Mouse (Mus musculus) liver, adult (tissue): ENCODE data around the gene Spop.

Experiments
- GATA4 ChIP-seq: IDR thresholded peaks from 2 replicates; pipeline ENCODE4 v1.6.1; 2014; ENCODE audit warnings: mild to moderate bottlenecking, low read length; ENCODE audit not compliant: insufficient replicate concordance

Gene Spop

DNA sequence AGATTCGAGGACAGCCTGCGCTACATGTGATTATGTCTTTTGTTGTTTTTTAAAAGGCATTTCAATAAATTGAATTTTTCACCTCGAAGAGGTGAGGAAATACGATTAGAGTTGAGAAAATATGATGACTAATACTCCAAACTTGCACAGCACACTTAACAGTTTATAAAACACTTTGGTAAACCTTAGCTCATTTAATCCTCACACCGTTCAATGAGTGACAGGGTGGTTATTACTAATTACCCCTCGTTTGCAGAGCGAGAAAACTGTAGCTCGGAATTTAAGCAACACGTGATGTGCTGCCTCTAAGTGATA lies 29.9 kb upstream of the Spop start:
- TF ChIP-seq GATA4, result no peak

DNA sequence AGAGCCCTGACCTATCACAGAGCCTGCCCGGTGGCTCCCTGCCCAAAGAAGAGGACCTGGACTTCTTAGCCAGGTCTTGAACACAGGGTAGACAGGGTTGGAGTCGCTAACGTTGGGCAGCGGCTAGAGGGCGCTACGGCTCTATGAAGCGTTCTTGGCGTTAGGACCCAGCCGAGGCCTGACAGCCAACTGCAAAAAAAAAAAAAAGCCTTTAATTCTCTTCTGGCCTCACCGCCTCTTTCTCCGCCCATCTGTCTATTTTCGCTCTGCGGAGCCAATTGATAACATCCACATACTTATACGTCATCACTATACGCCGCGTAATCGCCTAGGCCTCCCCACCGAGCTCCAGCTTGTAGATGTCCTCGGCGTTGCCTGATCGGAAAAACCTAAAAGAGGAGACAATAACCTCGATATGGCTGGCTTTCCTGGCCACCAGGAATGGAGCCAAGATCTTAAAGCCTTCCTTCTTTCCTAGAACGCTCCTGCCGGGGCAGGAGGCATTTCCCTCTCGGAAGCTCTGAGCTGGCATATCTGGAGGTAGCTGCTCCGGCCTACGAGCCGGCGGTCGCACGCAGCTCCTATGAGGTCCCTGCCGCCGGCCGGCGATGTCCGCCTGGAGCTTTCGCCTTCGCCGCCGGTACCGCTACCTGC lies 29.4 kb upstream of the Spop start, which contains the start of gene Slc35b1:
TSS of gene Slc35b1 (plus strand) at position 374 of the 654 bp plus-strand sequence.
- peak; percentile 64; the same call in 1 of the 2 replicates for TF ChIP-seq GATA4

DNA sequence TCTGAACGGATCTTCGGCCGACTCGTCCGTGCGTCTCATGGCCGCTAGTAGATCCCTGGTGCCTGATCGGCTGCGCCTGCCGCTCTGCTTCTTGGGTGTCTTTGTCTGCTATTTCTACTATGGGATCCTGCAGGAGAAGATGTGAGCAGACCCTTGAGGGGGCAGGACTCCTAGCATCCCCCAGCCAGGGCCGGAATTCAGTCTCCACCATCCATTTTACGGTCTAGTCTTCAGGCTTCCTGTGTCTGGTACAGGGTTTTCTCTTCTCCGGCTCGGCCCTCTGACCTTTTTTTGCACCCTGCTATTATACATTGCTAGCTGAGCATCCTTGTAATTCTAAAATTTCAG lies 28.9 kb upstream of the Spop start:
- TF ChIP-seq GATA4, result no peak

DNA sequence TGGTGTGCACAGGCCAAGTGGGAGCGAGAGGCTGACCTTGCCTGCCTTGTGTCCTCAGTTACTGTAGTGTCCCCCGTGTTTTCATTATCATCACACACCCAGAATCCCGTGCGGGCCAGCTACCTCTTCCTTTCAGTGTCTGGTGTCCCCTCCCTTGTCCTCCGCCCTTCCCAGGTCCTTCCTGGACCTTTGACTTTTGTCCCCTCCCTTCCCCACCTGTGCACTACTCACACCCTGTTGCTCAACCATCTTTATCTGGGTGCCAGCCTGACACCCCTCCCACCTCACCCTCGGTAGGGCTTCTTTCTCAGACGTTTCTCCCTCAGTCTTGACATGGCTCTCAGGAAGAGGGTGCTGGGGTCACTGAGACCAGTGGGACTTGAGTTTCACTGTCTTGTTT lies 26.5 kb upstream of the Spop start:
- TF ChIP-seq GATA4, result no peak

DNA sequence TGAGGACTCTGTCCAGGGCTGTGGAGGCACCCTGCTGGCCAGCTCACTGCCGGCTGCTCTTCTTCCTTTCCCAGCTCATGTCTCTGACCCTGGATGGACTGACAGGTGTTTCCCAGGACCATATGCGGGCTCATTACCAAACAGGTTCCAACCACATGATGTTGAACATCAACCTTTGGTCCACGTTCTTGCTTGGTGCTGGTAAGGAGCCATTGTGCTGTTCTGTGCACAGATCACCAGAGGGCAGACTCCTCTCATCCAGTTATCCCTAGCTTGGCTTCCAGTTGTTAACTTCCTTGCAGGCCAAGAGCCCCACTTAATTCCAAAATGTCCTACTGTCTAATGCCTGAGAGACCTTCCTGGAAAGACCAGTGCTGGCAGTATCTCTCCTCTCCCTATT lies 24.9 kb upstream of the Spop start:
- TF ChIP-seq GATA4, result no peak

DNA sequence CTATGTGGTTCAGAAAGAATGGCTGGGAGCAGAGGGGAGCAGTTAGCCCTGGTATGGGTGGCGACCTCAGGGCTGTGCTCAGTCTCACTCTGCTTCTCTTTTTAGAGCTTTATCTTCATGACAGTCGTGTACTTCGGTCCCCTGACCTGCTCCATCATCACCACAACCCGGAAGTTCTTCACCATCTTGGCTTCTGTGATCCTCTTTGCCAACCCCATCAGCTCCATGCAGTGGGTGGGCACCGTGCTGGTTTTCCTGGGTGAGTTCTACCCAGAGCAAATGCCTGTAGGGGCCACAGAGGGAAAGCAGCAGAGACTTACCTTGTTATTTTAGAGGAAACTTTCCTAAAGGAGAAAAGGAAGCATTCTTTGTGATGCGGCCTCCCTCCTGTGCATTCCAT lies 23.5 kb upstream of the Spop start:
- TF ChIP-seq GATA4, result no peak

DNA sequence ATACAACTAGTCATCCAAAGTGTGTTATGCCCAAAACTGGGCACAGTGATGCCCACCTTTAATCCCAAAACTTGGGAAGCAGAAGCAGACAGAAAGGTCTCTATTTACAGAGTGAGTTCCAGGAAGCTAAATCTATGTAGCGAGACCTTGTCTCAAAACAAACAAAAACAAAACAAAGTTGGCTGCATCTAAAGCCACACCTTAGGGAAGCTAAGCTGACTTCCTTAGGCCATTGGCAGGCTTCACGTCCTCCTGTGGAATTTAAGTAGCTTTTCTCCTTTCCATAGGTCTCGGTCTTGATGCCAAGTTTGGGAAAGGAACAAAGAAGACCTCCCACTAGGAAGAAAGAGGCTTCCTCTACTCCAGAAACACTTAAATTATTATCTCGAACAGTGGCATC lies 22.7 kb upstream of the Spop start:
- no peak for TF ChIP-seq GATA4

DNA sequence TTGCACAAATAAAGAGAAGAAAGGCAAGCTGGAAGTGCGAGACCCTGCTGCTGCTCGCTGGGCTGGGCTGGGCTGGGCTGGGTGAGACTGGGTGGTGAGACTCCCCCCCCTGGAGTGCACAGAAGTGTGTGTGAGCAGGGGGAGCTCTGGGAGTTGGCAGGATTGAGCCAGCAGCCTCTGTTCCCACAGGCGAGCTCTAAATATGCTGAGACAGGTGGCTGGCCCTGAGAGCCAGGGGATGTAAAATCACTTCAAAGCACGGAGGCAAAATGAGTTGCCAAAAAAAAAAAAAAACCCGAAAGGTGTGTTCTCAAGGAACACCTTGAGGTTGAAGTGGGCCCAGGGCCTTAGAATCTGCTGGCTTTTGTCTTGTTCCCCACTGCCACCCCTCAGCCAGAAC lies 22.1 kb upstream of the Spop start:
- TF ChIP-seq GATA4, result no peak

DNA sequence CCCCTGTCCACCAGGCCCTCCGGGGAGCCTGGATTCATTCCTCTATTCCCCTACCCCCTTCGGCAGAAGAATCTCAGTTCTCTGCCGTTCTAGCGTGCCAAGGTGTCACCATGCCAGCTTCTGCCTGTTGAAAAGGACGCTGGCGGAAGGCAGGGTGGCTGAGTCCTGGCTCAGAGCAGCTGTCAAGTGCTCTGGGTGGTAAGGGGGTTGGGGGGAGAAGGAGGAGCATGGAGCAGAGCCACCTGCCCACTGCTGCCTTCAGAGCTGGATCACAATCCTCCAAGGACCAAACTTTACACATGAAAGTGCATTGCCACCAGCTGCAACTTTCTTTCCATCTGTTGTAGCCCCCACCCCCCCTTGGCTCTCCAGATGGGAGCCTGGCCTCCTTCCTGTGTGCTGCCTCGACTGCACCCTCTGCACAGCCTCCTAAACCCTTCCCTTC lies 21.6 kb upstream of the Spop start:
- TF ChIP-seq GATA4, result no peak

DNA sequence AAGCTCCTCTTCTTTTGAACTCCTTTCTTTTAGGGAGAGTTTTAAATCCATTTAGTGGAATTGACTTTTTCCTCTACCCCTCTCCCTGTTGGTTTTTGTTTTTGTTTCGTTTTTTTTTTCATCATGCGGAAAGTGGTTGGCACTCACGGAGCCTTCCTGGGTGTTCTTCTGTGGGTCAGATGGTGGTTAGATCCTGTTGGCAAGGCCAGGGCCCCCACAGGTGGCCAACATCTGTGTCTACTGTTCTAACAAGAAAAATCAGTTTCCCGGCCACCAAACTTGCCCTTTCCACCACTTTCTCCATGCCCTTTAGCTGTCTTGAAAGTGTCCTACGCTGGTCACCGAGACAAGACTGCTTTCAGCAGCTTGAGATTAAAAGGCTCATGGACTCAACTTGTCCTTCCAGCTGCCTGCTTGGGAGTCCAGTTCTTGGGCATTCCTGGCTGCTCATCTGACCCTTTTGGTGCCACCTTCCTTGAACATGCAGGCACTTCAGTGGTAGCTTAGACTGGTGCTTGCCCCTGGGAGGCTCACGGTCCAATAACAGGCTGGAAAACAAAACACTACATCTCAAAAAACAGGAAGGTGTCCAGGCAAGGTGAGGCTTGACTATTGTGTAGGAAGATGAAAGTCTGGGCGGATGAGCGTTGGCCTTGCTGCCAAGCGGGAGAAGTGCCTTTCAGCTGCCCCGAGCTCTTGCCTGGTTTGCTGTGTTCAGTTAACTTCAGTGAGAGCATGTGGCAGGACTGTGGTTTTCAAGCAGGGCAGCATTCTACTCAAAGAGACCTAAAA lies 21.0 kb upstream of the Spop start:
- TF ChIP-seq GATA4, result no peak

DNA sequence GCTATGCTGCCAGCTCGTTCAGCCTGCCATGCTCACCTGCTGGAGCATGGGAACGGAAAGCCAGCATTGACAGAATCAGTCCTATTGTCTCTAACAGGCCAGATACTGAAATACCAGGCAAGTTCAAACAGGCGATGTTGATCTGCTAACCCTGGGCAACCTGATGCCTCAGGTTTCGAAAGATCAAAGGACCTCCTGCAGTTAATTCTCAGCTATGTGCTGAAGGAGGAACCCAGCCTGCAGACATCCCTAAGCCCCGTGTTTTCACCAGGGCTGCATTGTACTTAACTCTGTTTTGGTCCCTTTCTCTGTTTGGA lies 20.4 kb upstream of the Spop start:
- no peak for TF ChIP-seq GATA4

DNA sequence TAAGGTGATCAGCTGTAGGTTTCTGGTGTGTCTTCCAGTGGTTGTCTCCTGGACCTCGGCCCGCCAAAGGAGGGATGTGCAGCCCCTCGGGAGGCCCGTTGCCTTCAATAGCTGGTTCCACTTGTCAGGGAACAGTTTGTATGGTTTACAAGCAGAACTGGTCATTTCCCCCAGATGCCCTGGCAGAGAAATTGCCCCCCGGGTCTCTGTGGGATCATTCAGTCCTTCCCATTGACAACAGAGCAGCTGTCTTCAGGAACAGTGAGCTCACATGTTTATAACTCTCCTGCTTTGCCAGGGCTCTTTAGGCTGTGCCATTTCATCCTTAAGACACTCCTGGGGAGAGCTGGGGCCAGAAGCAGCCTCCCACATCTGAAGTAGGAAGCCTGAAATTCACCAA lies 19.8 kb upstream of the Spop start:
- no peak for TF ChIP-seq GATA4

DNA sequence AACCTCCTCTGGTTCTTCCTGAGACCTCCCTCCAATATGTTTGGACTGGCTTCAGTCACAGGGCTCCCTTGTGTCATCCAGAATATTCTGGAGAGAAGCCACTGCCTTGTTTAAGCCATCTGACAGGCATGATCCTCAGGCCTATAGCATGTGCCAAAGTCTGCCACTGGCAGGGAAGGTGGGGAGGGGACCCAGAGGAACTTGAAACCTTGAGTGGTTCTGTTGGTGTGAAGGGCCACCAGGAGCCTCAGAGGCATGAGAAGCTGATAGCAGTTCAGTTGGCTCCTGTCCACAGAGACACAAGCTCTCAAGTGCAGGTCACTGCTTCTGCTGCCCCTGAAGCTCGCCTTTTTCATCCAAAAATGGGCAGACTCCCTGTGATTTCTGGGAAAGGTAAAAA lies 17.3 kb upstream of the Spop start:
- TF ChIP-seq GATA4, result no peak

DNA sequence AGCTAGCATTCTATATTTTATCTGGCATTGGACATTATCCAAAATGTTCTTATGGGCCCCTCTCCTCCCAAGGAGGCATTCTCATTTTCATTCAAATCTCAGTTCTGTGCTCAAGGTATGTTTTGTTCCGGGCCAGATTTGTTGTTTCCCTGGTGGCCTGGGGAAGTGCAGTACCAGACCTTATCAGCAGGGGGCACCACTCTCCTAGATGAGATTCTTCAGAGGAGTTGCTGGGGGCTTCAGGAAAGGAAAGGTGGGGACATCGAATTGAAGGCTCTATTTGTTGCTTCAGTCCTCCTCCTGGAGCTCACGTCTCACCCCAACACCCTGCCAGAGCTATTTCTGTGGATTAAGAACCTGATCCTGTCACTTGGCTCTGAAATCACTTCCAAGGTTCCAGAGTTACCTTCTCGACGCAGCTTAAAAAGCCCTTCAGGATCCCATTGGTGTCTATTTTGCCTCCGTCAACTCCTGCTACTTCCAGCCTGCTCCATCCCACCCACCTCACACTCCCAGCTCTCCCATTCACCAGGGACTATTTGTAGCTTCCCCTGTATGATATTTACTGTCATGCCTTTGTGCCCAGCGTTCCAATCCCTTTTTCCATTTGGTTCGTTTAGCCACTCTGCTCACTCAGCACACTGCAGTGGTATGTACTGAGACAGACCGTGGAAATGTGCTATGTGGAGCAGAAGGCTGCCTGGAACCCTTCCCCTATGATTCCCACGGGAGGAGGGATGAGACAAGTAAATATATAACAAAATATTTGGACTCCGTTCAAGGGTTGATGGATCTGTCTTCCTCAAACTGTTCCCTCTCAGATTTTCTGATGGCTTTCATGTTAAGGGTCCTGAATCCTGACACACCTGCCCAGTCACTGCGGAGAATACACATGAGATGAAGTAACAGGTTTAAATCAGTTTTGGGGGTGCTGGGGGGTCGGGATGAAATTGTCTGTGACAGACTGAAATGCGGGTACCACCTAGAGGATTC lies 15.7 kb upstream of the Spop start:
- no peak for TF ChIP-seq GATA4

DNA sequence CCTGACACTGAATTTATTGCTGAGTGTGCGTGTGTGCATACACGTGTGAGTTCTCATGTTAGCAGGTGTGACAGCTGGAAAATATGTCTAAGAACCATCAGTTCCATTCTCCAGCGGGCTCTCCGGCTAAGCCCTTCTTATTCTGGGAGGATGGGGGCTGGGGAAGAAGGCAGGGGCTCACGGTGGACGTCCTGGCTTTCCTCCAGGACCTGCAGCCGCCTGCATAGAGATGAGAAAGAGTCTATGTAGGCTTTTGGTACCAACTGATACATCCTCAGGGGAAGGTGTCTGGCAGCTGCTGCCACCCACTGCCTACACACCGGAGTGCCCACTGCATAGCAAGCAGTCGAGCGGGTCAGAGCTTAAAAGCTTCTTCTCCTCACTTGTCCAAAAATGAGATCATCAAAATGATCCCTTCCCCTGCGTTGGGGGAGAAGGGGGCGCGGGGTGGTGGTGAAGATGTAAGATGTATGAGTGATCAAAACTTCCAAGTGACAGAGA lies 14.3 kb upstream of the Spop start:
- no peak for TF ChIP-seq GATA4

DNA sequence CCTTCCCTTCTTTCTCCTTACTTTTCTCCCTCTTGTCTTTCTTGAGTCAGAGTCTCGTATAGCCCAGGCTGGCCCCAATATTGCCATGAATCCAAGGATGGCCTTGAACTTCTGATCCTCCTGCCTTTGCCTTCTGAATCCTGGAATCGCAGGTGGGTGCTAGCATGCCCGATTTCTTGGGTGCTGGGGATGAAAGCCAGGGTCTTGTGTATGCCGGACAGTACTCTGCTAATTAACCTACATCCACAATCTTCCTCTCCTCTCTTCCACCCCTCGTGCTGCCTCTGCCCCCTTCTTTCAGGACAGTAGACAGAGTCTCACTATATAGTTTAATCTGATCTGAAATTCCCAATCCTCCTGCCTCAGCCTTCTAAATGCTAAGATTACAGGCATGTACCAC lies 12.3 kb upstream of the Spop start:
- no peak for TF ChIP-seq GATA4
